Mouse (Mus musculus): ENCODE results near the gene Galnt7. TPM values are rescaled to one million over a fixed set of nuclear protein-coding genes. Genes with fewer than 3 reads are reported as not detected.
"Not testable (repeated sequence)": the region's sequence is repeated elsewhere in the genome, so short reads cannot be mapped to it uniquely, and the experiment has no call there.

Gene Galnt7
- polyA plus RNA-seq, 1 experiment = 0.96 TPM

GRCm38 (mm10) chr8:57511316-57512118 is 141.3 kb downstream of the Galnt7 start, which contains the start of gene Hmgb2:
Hmgb2 (plus strand) TSS chr8:57511907.
- Histone ChIP-seq H3K36me3 (replicated peaks; ENCODE audit: low read length) (peaks cover 39% of the 10 kb centered on the region), H3K9me3 (no peaks in the 10 kb centered on the region), H3K4me3 (replicated peaks) (peak within 1 kb of the TSS; percentile 97), H3K4me1 (peaks cover 40% of the 10 kb centered on the region), H3K27me3 (replicated peaks) (no peaks in the 10 kb centered on the region)
- TF ChIP-seq FLI1 (IDR thresholded peaks at IDR 0.05; ENCODE audit: low read length) (peak; percentile 54; the same call in 1 of the 2 replicates), GATA1 (IDR thresholded peaks at IDR 0.05; ENCODE audit: borderline replicate concordance, low read length) (no peak)

DNA sequence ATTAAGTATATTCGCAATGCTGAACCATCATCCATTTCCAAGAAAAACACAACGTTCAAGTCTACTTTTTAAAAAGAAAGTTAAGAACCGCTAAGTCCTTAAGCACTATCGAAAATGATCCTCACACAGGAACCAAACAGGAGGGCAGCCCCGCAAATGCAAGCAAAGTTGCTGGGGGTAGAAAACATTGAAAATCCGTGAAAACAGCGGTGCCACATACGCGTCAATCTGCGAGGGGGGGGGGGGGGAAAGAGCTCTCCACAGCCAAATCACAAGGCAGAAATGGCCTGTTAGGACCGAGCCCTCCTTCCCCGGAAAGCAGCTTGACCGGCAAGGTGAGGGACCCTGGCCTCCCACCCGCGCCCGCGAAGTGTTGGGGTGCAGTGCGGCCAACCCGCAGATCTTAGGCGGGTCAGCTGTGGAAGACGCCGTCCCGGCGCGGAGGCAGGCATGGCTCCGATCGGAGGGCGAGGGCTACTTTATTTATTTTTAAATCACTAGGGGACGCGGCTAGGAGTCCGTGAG is 142.0 kb downstream of the Galnt7 start:
- no peak for TF ChIP-seq FLI1 (IDR thresholded peaks at IDR 0.05; ENCODE audit: low read length)
- no peak for TF ChIP-seq GATA1 (IDR thresholded peaks at IDR 0.05; ENCODE audit: borderline replicate concordance, low read length)
- Histone ChIP-seq H3K4me1 (peaks cover 46% of the 10 kb centered on the region), H3K9me3 (no peaks in the 10 kb centered on the region), H3K36me3 (replicated peaks; ENCODE audit: low read length) (peaks cover 33% of the 10 kb centered on the region), H3K27me3 (replicated peaks) (no peaks in the 10 kb centered on the region), H3K4me3 (replicated peaks) (peak overlapping the region; percentile 97)

GRCm38 (mm10) chr8:57508657-57509056 is 144.2 kb downstream of the Galnt7 start:
- Histone ChIP-seq H3K4me1 (peaks cover 57% of the 10 kb centered on the region), H3K9me3 (no peaks in the 10 kb centered on the region), H3K27me3 (replicated peaks) (no peaks in the 10 kb centered on the region), H3K36me3 (replicated peaks; ENCODE audit: low read length) (peaks cover 16% of the 10 kb centered on the region), H3K4me3 (replicated peaks) (no peak overlapping the region)
- no peak for TF ChIP-seq FLI1 (IDR thresholded peaks at IDR 0.05; ENCODE audit: low read length)
- TF ChIP-seq GATA1 (IDR thresholded peaks at IDR 0.05; ENCODE audit: borderline replicate concordance, low read length) = no peak

- peaks cover 55% of the 10 kb centered on the region for H3K4me1 ChIP-seq
- H3K9me3 ChIP-seq = no peaks in the 10 kb centered on the region
- H3K4me3 ChIP-seq (replicated peaks) = peak overlapping the region; percentile 77
- H3K36me3 ChIP-seq (replicated peaks; ENCODE audit: low read length) = peaks cover 9% of the 10 kb centered on the region
- no peaks in the 10 kb centered on the region for H3K27me3 ChIP-seq (replicated peaks)
- no peak for TF ChIP-seq FLI1 (IDR thresholded peaks at IDR 0.05; ENCODE audit: low read length)
- TF ChIP-seq GATA1 (IDR thresholded peaks at IDR 0.05; ENCODE audit: borderline replicate concordance, low read length) = no peak
These were observed 145.2 kb downstream of the Galnt7 start for GRCm38 (mm10) chr8:57507556-57508063.

- not testable (repeated sequence) for H3K4me3 ChIP-seq (replicated peaks); H3K9me3 ChIP-seq; H3K27me3 ChIP-seq (replicated peaks)
- Histone ChIP-seq H3K36me3 (replicated peaks; ENCODE audit: low read length) (peaks cover 12% of the 10 kb centered on the region), H3K4me1 (peaks cover 49% of the 10 kb centered on the region)
These were observed 147.3 kb downstream of the Galnt7 start for GRCm38 (mm10) chr8:57505500-57505899.

DNA sequence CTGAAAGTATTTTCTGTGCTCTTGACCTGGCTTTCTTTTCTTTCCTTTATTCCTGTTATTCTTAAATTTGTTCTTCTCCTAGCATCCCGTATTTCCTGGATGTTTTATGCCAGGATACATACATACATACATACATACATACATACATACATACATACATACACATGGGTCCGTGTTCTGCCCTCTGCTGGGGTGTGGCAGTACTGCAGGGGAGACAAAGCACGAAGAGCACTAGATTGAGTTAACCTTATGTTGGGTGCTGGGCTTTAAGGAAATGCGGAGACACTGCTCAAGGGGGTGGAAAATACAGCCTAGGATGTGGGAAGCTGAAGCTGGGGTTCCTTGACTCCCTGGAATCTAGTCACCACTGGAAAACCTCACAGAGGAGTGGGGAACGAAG is 149.2 kb downstream of the Galnt7 start:
- Histone ChIP-seq H3K4me3 (replicated peaks) (no peak overlapping the region), H3K4me1 (peaks cover 38% of the 10 kb centered on the region), H3K9me3 (no peaks in the 10 kb centered on the region), H3K27me3 (replicated peaks) (no peaks in the 10 kb centered on the region), H3K36me3 (replicated peaks; ENCODE audit: low read length) (peaks cover 15% of the 10 kb centered on the region)
- TF ChIP-seq FLI1 (IDR thresholded peaks at IDR 0.05; ENCODE audit: low read length) = no peak
- TF ChIP-seq GATA1 (IDR thresholded peaks at IDR 0.05; ENCODE audit: borderline replicate concordance, low read length) = no peak

GRCm38 (mm10) chr8:57498847-57499511 is 153.9 kb downstream of the Galnt7 start:
- TF ChIP-seq GATA1 (IDR thresholded peaks at IDR 0.05; ENCODE audit: borderline replicate concordance, low read length) (no peak), FLI1 (IDR thresholded peaks at IDR 0.05; ENCODE audit: low read length) (no peak)

DNA sequence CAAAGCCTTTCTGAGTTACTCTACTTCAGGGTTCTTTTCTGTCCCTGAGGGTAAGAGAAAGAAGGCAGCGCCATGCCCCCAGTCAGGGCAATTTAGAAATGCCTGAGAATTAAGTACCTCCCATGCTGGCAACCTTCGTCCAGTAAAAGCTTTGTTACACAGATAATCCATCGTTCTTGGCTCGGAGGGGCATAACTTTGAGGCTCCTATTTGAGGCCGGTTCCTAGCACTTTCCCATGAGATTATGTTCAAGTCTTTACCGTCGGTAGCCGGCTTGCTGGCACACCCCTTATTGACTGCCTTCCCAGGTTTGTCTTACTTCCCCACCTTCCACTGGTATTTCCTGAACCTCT is 154.4 kb downstream of the Galnt7 start:
- TF ChIP-seq GATA1 (IDR thresholded peaks at IDR 0.05; ENCODE audit: borderline replicate concordance, low read length) = no peak
- TF ChIP-seq FLI1 (IDR thresholded peaks at IDR 0.05; ENCODE audit: low read length) = no peak
- Histone ChIP-seq H3K36me3 (replicated peaks; ENCODE audit: low read length) (peaks cover 33% of the 10 kb centered on the region), H3K4me1 (peaks cover 10% of the 10 kb centered on the region; the same call in 1 of the 2 replicates), H3K4me3 (replicated peaks) (no peak overlapping the region), H3K9me3 (no peaks in the 10 kb centered on the region), H3K27me3 (replicated peaks) (no peaks in the 10 kb centered on the region)

More at GRCm38 (mm10) chr8:57498847-57499511, 153.9 kb downstream of the Galnt7 start:
- H3K4me1 ChIP-seq = peaks cover 12% of the 10 kb centered on the region
- H3K9me3 ChIP-seq = no peaks in the 10 kb centered on the region
- no peak overlapping the region for H3K4me3 ChIP-seq (replicated peaks)
- no peaks in the 10 kb centered on the region for H3K27me3 ChIP-seq (replicated peaks)
- peaks cover 30% of the 10 kb centered on the region for H3K36me3 ChIP-seq (replicated peaks; ENCODE audit: low read length)

GRCm38 (mm10) chr8:57491873-57492272 is 161.0 kb downstream of the Galnt7 start:
- H3K27me3 ChIP-seq (replicated peaks) = no peaks in the 10 kb centered on the region
- no peaks in the 10 kb centered on the region for H3K9me3 ChIP-seq
- H3K4me1 ChIP-seq = peaks cover 30% of the 10 kb centered on the region
- TF ChIP-seq FLI1 (IDR thresholded peaks at IDR 0.05; ENCODE audit: low read length) = no peak
- no peak for TF ChIP-seq GATA1 (IDR thresholded peaks at IDR 0.05; ENCODE audit: borderline replicate concordance, low read length)
- peaks cover 39% of the 10 kb centered on the region for H3K36me3 ChIP-seq (replicated peaks; ENCODE audit: low read length)
- no peak overlapping the region for H3K4me3 ChIP-seq (replicated peaks)

GRCm38 (mm10) chr8:57489896-57490295 is 162.9 kb downstream of the Galnt7 start:
- peaks cover 29% of the 10 kb centered on the region for H3K4me1 ChIP-seq
- H3K4me3 ChIP-seq (replicated peaks) = no peak overlapping the region
- H3K36me3 ChIP-seq (replicated peaks; ENCODE audit: low read length) = peaks cover 30% of the 10 kb centered on the region
- TF ChIP-seq FLI1 (IDR thresholded peaks at IDR 0.05; ENCODE audit: low read length) (no peak), GATA1 (IDR thresholded peaks at IDR 0.05; ENCODE audit: borderline replicate concordance, low read length) (no peak)
- H3K9me3 ChIP-seq = no peaks in the 10 kb centered on the region
- H3K27me3 ChIP-seq (replicated peaks) = no peaks in the 10 kb centered on the region
